Mouse (Mus musculus) gastrocnemius, adult 18-20 months (tissue): Measurements from ENCODE around the gene A26c2. TPM values are rescaled to one million over a fixed set of nuclear protein-coding genes. Genes with fewer than 3 reads are reported as not detected.

Experiments used
- DNase-seq: peaks from one replicate; pipeline ENCODE4 v3.0.0; 2021; ENCODE audit warnings: low spot score
- long read RNA-seq, 2 experiments: library from polyadenylated mRNA; stranded (forward); transcript quantifications; one replicate each; pipeline ENCODE4 v2.0.0; 2021
- total RNA-seq, 2 experiments: library from RNA; stranded (reverse); gene quantifications; 2 replicates each; pipeline ENCODE4 v1.2.3; 2021

Gene A26c2
- total RNA-seq, result not detected
- long read RNA-seq, experiment 1, result 0 reads
- long read RNA-seq, experiment 2, result 0 reads

GRCm38 (mm10) chr7:62823573-62823972 is at the start of gene A26c2:
TSS of gene A26c2 (minus strand) at chr7:62823673.
- DNase-seq, result no peak

- DNase-seq, result no peak
Measured at GRCm38 (mm10) chr7:62851471-62851870, 28.0 kb upstream of the A26c2 start.
